Mouse (Mus musculus): ENCODE measurements around the gene Pepd. TPM values are rescaled to one million over a fixed set of nuclear protein-coding genes. Genes with fewer than 3 reads are reported as not detected.
A peak's percentile ranks its signal among the peaks of the same experiment; 100 is the strongest.

The Pepd gene
- total RNA-seq (2017) = 23.5 and 28.3 TPM in 2 replicates

GRCm38 (mm10) chr7:34911919-34912897 is at the start of gene Pepd:
Pepd (plus strand) TSS chr7:34912379.
- ATAC-seq (replicated peaks in 1 of 2; ENCODE audit: insufficient read depth in 1 of 2, low FRiP score in 2 of 2, low TSS enrichment in 1 of 2, low read depth in 1 of 2, poor library complexity in 2 of 2, severe bottlenecking in 2 of 2) = peak; percentile 95 to 98

- no peak for ATAC-seq (replicated peaks in 1 of 2; ENCODE audit: insufficient read depth in 1 of 2, low FRiP score in 2 of 2, low TSS enrichment in 1 of 2, low read depth in 1 of 2, poor library complexity in 2 of 2, severe bottlenecking in 2 of 2)
These were observed 44.9 kb upstream of the Pepd start for GRCm38 (mm10) chr7:34867289-34867688.

DNA sequence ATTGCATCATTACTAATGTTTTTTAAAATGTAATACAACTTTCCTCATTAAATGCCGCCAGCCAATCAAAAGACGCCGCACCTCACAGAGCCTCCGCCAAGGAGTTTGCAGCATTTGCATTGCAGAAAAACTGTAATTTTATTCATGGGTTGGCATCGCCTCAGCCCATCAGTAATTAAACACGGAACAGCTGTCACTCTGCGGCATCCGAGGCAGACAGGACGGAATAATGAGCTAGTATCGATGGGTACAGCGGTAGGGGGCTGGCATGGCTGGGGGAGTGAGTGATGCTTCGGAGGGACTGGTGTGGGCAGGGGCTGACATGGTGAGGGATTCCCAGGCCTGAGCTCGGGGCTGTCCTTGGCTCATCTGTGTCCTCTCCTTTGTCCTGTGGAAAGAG is 42.5 kb upstream of the Pepd start:
- ATAC-seq (replicated peaks in 1 of 2; ENCODE audit: insufficient read depth in 1 of 2, low FRiP score in 2 of 2, low TSS enrichment in 1 of 2, low read depth in 1 of 2, poor library complexity in 2 of 2, severe bottlenecking in 2 of 2) = no peak

DNA sequence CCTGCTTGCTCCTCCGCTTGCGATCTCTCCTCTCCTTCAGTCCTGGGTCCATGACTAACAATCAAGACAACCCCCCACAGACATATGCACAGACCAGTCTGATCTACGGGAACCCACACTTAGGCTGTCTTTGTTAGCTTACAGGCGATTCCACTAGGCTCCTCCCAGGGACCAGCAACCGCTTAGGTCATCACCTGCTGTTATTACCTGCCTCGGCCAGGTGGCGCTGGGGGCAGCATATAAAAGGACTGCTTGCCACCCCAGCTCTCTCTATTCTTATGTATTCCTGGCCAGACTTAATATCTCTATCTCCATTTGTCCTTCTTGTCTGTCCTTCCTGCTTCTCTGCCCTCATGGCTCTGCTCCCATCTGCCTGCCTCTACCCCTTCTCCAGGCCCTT is 35.4 kb upstream of the Pepd start:
- no peak for ATAC-seq (replicated peaks in 1 of 2; ENCODE audit: insufficient read depth in 1 of 2, low FRiP score in 2 of 2, low TSS enrichment in 1 of 2, low read depth in 1 of 2, poor library complexity in 2 of 2, severe bottlenecking in 2 of 2)

- ATAC-seq (replicated peaks in 1 of 2; ENCODE audit: insufficient read depth in 1 of 2, low FRiP score in 2 of 2, low TSS enrichment in 1 of 2, low read depth in 1 of 2, poor library complexity in 2 of 2, severe bottlenecking in 2 of 2) = no peak
These were observed 34.4 kb upstream of the Pepd start for GRCm38 (mm10) chr7:34877820-34878219.

DNA sequence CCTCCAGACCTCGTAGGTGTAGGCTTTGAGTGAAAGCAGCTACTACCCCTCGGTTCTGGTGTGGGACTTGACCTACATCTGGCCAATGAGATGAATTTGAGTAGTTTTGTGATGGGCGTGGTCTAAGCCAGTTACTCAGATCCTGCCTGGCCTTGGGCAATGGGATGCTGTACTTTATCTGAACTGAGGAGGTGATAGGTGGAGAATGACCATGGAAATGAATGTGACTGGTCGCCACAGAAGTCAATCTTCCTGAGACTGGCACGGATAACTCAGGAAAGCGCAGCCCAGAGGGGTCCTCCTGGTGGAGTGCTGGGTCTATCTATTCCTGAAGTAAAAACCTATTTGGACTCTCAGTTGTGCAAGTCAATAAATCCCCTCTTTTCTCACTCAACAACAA is 23.7 kb upstream of the Pepd start:
- no peak for ATAC-seq (replicated peaks in 1 of 2; ENCODE audit: insufficient read depth in 1 of 2, low FRiP score in 2 of 2, low TSS enrichment in 1 of 2, low read depth in 1 of 2, poor library complexity in 2 of 2, severe bottlenecking in 2 of 2)

DNA sequence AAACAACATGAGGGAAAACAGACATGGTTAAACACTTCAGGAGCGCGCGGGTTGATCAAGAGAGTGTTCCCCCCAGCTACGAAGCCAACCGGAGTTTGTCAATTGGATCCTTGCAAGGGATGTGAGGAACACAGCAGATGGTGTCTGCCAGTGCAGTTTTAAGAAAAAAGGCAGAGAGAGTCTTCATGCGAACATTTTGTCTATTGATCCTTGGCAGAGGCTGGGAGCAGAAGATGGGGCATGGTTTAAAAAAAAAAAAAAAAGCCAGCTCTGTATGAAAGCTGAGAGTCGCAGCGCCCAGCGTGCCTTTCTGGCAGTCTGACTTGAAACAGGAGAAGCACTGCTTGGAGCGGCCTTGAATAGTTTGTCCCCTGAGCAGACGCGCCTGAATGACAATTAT is 23.3 kb upstream of the Pepd start:
- ATAC-seq (replicated peaks in 1 of 2; ENCODE audit: insufficient read depth in 1 of 2, low FRiP score in 2 of 2, low TSS enrichment in 1 of 2, low read depth in 1 of 2, poor library complexity in 2 of 2, severe bottlenecking in 2 of 2) = no peak

DNA sequence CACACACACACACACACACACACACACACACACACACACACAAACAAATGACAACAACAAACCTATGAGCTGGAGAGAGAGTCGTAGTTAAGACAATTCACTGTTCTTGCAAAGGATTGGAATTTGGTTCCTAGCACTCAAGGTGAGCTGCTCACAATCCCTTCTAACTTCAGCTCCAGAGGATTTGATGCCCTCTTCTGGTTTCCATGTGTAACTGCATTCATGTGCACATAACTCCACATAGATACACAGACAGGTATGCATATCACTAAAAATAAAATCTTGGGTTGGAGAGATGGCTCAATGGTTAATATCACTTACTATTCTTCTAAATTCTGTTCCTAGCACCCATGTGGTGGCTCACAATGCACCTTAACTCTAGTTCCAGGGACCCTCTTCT is 19.3 kb upstream of the Pepd start:
- ATAC-seq (replicated peaks in 1 of 2; ENCODE audit: insufficient read depth in 1 of 2, low FRiP score in 2 of 2, low TSS enrichment in 1 of 2, low read depth in 1 of 2, poor library complexity in 2 of 2, severe bottlenecking in 2 of 2) = no peak

GRCm38 (mm10) chr7:34896461-34896860 is 15.7 kb upstream of the Pepd start:
- no peak for ATAC-seq (replicated peaks in 1 of 2; ENCODE audit: insufficient read depth in 1 of 2, low FRiP score in 2 of 2, low TSS enrichment in 1 of 2, low read depth in 1 of 2, poor library complexity in 2 of 2, severe bottlenecking in 2 of 2)

- no peak for ATAC-seq (replicated peaks in 1 of 2; ENCODE audit: insufficient read depth in 1 of 2, low FRiP score in 2 of 2, low TSS enrichment in 1 of 2, low read depth in 1 of 2, poor library complexity in 2 of 2, severe bottlenecking in 2 of 2)
These were observed 15.1 kb upstream of the Pepd start for GRCm38 (mm10) chr7:34897058-34897457.

DNA sequence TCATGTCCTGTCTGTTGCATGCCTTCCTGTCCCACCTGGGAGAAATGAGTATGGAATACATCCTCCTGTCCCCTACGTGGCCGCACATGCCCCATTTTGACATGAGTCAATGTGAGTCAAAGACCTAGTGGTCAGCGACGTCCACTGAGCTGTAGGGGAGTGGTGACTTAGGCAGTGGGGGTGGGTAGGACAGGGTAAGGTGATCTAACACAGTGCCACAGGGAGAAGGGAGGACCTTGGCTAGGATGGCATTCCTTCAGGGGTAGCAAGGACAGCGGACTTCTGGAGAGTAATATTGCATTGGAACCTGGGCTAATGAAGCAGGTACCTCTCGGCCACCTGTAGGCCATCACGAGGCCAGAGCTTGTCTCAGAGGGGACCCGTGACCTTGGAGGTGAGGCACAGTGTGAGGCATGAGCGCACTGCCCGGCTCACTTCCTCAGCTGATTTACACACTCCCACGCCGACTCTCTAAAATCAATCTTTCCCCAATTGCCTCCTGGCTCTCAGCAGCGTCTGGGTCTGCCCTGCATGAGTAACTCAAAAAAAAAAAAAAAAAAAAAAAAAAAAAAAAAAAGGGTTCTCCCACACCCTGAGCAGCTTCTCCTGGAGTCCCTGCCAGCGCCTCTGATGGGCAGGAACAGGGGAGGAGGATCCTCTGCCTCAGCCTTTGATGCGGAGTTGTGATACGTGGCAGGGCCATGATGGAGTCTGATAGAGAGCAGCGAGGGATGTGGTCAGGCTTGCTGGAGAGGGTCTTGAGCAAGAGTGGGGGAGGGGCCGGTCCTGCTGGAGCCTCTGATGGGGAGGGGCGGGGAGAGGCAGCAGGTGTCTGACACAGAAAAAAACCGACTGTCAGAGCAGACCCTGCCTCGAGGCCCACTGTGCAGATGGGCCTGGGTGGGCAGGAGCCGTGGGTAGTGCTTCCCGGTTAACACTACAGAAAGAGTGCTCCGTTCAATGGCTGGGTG is 1.8 kb upstream of the Pepd start:
- no peak for ATAC-seq (replicated peaks in 1 of 2; ENCODE audit: insufficient read depth in 1 of 2, low FRiP score in 2 of 2, low TSS enrichment in 1 of 2, low read depth in 1 of 2, poor library complexity in 2 of 2, severe bottlenecking in 2 of 2)

- no peak for ATAC-seq (replicated peaks in 1 of 2; ENCODE audit: insufficient read depth in 1 of 2, low FRiP score in 2 of 2, low TSS enrichment in 1 of 2, low read depth in 1 of 2, poor library complexity in 2 of 2, severe bottlenecking in 2 of 2)
These were observed 1.8 kb downstream of the Pepd start for GRCm38 (mm10) chr7:34913956-34914355.

DNA sequence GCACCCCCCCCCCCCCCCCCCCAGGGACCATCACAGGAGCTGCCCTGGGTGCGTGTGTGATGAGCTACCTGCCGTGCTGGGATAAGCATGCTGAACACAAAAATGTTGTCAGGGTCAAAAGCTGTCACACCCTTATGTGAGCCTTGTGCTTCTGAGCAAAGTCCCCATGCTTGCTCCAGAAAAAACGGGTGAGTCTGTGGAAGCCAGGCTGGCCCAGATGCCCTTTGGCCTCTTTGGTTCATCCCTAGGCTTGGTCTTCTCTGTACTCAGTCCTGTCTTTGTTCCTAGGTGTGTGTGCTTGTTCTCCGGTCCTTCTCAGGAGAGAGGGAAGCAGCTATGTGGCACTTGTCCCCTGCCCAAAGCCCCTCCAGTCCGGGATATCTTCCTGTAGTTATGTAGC is 3.4 kb downstream of the Pepd start:
- ATAC-seq (replicated peaks in 1 of 2; ENCODE audit: insufficient read depth in 1 of 2, low FRiP score in 2 of 2, low TSS enrichment in 1 of 2, low read depth in 1 of 2, poor library complexity in 2 of 2, severe bottlenecking in 2 of 2) = no peak

DNA sequence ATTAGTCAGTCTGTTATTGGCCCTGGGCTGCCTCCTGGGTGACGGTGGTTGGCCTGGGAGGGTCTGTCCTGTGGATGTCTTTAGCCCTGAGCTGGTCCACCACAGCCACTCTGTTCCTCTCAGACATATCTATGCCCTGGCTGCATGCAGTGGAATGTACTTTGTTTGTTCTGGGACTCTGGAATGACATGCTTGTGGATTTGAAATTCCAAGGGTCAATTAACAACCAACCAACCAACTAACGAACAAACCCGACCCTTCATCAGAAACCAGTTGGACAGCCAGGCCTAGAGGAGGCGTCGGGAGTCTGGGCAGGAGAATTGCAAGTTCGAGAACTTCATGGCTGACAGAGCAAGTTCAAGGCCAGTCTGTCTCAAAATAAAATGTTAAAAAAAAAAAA is 5.4 kb downstream of the Pepd start:
- ATAC-seq (replicated peaks in 1 of 2; ENCODE audit: insufficient read depth in 1 of 2, low FRiP score in 2 of 2, low TSS enrichment in 1 of 2, low read depth in 1 of 2, poor library complexity in 2 of 2, severe bottlenecking in 2 of 2) = no peak

DNA sequence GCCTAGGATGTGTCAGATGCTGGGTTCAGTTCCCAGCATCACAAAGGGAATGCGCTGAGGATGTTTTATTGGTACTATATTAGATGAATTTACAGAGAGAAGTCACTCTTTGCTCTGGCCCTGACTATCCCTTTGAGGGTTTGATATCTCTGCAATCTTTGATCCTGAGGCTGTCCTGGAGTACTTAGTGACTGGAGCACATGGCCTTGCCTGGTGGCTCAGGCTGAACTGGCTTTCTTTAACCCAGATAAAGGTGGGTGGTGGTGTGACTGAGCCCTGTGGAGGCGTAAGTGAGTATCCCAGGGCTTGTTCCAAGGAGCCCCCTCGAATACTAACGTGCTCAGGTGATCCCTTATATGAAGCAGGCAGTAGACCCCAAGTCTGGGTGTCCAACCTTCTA is 5.8 kb downstream of the Pepd start:
- ATAC-seq (replicated peaks in 1 of 2; ENCODE audit: insufficient read depth in 1 of 2, low FRiP score in 2 of 2, low TSS enrichment in 1 of 2, low read depth in 1 of 2, poor library complexity in 2 of 2, severe bottlenecking in 2 of 2) = no peak

DNA sequence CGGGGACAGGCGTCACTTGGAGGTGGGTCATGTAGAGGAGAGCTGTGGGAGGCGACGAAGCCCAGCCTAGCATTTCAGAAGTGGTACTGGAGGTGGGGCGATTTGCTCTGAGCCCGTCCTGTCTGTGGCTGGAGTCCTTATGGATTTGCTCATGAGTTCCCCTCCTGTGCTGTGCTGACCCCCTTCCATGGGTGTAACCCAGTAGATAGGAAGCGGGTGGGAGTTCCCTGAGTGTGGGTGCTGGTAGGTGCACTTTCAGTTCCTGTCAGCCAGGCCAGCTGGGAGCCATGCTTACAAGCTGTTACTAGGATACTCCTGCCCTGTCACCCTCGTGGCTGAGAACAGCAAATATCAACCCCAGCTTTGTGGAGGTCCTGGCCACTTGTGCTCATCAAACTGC is 6.2 kb downstream of the Pepd start:
- peak; percentile 7 to 47; a peak in 2 of 4 replicates for ATAC-seq (replicated peaks in 1 of 2; ENCODE audit: insufficient read depth in 1 of 2, low FRiP score in 2 of 2, low TSS enrichment in 1 of 2, low read depth in 1 of 2, poor library complexity in 2 of 2, severe bottlenecking in 2 of 2)

DNA sequence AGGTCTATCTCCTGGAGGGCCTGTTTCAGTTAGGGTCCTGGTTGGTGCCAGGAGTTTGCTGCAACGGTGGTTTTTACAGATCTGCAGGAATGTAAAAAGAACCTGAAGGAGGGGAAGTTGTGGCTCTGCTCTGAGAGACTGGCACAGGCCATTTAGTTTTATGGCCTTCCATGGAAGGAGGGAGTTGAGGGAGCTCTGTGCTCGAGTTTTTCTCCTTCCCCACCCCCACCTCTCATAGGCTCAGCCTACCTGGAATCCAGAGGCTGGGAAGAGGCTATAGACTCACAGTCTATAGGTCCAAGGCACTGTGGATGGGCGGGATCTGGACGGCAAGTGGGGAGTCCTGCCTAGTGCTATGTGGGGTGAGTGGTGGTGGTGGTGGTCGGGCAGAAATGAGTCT is 6.9 kb downstream of the Pepd start:
- ATAC-seq (replicated peaks in 1 of 2; ENCODE audit: insufficient read depth in 1 of 2, low FRiP score in 2 of 2, low TSS enrichment in 1 of 2, low read depth in 1 of 2, poor library complexity in 2 of 2, severe bottlenecking in 2 of 2) = no peak

GRCm38 (mm10) chr7:34919809-34920208 is 7.6 kb downstream of the Pepd start:
- ATAC-seq (replicated peaks in 1 of 2; ENCODE audit: insufficient read depth in 1 of 2, low FRiP score in 2 of 2, low TSS enrichment in 1 of 2, low read depth in 1 of 2, poor library complexity in 2 of 2, severe bottlenecking in 2 of 2) = no peak
